Mouse (Mus musculus): Measurements from ENCODE around the gene Rgs8.

Gene Rgs8

GRCm38 (mm10) chr1:153742374-153743155 lies 89.7 kb downstream of the Rgs8 start:
- DNase-seq (ENCODE audit: low read depth, low spot score) = peak; percentile 68

DNA sequence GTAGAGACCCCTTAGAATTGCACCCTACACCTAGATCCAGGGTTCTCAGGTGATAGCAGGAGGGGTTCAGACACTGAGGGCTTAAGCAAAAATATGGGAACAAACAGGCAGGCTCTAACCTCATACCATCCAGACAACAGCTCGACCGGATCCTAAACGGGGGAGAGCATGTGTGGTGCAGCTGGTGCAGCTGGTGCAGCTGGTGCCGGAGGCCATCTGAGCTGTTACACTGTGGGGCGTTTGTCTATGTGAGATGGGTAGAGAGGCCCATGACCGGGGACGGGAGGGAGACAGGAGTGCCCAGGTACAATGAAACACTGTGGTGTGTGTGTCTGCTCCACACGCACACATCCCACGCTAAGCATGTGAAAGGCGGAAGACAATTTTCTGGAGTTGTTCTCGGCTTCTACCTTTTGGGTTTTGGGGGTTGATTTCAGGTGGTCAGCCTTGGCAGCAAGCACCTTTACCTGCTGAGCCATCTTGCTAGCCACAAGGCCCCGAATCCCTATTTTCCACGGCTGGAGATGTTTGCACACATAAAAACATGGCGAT lies 93.4 kb downstream of the Rgs8 start:
- no peak for DNase-seq (ENCODE audit: low read depth, low spot score)

GRCm38 (mm10) chr1:153746728-153747127 lies 93.9 kb downstream of the Rgs8 start:
- DNase-seq (ENCODE audit: low read depth, low spot score) = peak; percentile 68

- no peak for DNase-seq (ENCODE audit: low read depth, low spot score)
Measured at GRCm38 (mm10) chr1:153747861-153748530, 95.2 kb downstream of the Rgs8 start.

- no peak for DNase-seq (ENCODE audit: low read depth, low spot score)
Measured at GRCm38 (mm10) chr1:153748549-153748948, 95.7 kb downstream of the Rgs8 start.

DNA sequence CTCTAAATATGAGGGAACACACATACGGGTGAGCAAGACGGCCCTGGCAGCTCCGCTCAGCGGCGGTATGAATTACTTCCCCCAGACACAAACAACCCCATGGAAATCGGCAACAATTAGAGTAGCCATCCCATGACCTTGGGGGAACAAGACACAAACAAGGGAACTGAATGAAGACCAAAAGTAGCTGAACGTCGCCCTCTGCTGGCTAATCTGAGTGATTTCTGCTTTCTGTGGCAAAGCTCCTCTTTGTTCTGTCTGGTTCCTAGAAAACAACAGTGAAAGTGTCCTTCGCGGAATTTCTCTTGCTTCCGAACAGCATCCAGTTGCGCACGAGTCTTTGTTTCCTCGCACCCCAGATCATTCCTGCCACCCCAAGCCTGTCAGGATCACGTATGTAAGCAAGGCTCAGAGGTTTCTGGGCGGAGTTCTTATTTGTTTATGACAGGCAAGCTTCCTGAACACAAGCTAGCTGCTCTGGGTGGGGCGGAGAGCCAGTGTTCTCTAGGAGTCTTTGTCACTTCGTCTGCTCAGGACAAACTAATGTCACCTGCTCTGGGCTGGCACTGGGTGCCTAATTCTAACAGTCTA lies 96.5 kb downstream of the Rgs8 start, which contains the start of gene Rnasel:
Rnasel (plus strand) TSS at position 216 of the 591 bp plus-strand sequence.
- peak; percentile 73 for DNase-seq (ENCODE audit: low read depth, low spot score)

Measured in retina, postnatal 7 days (tissue).